Mouse (Mus musculus): ENCODE measurements around the gene Rnf227. TPM values are rescaled to one million over a fixed set of nuclear protein-coding genes. Genes with fewer than 3 reads are reported as not detected.
"Not testable (repeated sequence)": the region's sequence is repeated elsewhere in the genome, so short reads cannot be mapped to it uniquely, and the experiment has no call there.

Rnf227 gene
- polyA plus RNA-seq, 2 experiments: 0.66 to 0.74 TPM

- Histone ChIP-seq H3K27ac (no peak overlapping the region), H3K36me3 (replicated peaks; ENCODE audit: control insufficient read depth, insufficient read depth, low read depth) (no peaks in the 10 kb centered on the region; the same call in none of the 2 replicates), H3K4me1 (replicated peaks; ENCODE audit: control insufficient read depth in 2 of 2, insufficient read depth in 2 of 2, low read length in 1 of 2) (0 out of 4 replicates have a peak, but pooled peaks cover 0 to 2% of the 10 kb centered on the region in 2 experiments), H3K4me2 (ENCODE audit: low read depth) (no peak overlapping the region), H3K27me3 (ENCODE audit: control insufficient read depth, insufficient read depth, low read length) (no peaks in the 10 kb centered on the region), H3K4me3 (ENCODE audit: insufficient read depth in 1 of 2, low read depth in 2 of 2, low read length in 2 of 2) (no peak overlapping the region), H3K9me3 (ENCODE audit: control insufficient read depth, low read length) (no peaks in the 10 kb centered on the region), H3K9ac (replicated peaks) (no peak overlapping the region)
- 72% methylated on average over 7 of the region's 7 CpGs for WGBS (ENCODE audit: insufficient replicate concordance)
- no peak for DNase-seq (ENCODE audit: low read depth in 3 of 3, low spot score in 3 of 3)
- no peak for ATAC-seq (ENCODE audit: insufficient read depth)
- no peak for TF ChIP-seq EP300 (IDR thresholded peaks at IDR 0.05; ENCODE audit: low read depth)
- TF ChIP-seq CTCF (IDR thresholded peaks at IDR 0.05; ENCODE audit: low read depth): no peak
Observed at GRCm38 (mm10) chr11:69302817-69303216, 37.4 kb upstream of the Rnf227 start.

GRCm38 (mm10) chr11:69305291-69305690 is 35.0 kb upstream of the Rnf227 start:
- ATAC-seq (ENCODE audit: insufficient read depth): no peak
- WGBS (ENCODE audit: insufficient replicate concordance): 80% methylated on average over 9 of the region's 9 CpGs
- TF ChIP-seq EP300 (IDR thresholded peaks at IDR 0.05; ENCODE audit: low read depth): no peak
- no peak for TF ChIP-seq CTCF (IDR thresholded peaks at IDR 0.05; ENCODE audit: low read depth)
- no peak overlapping the region for H3K27ac ChIP-seq
- 0 out of 4 replicates have a peak, but pooled peaks cover 0 to 2% of the 10 kb centered on the region in 2 experiments for H3K4me1 ChIP-seq (replicated peaks; ENCODE audit: control insufficient read depth in 2 of 2, insufficient read depth in 2 of 2, low read length in 1 of 2)
- no peaks in the 10 kb centered on the region for H3K27me3 ChIP-seq (ENCODE audit: control insufficient read depth, insufficient read depth, low read length)
- no peak overlapping the region for H3K9ac ChIP-seq (replicated peaks)
- no peak overlapping the region for H3K4me2 ChIP-seq (ENCODE audit: low read depth)
- no peak for DNase-seq (ENCODE audit: low read depth in 3 of 3, low spot score in 3 of 3)
- no peaks in the 10 kb centered on the region for H3K9me3 ChIP-seq (ENCODE audit: control insufficient read depth, low read length)
- peaks cover 2% of the 10 kb centered on the region for H3K36me3 ChIP-seq (replicated peaks; ENCODE audit: control insufficient read depth, insufficient read depth, low read depth)
- no peak overlapping the region for H3K4me3 ChIP-seq (ENCODE audit: insufficient read depth in 1 of 2, low read depth in 2 of 2, low read length in 2 of 2)

GRCm38 (mm10) chr11:69306039-69306438 is 34.2 kb upstream of the Rnf227 start:
- 0 out of 4 replicates have a peak, but pooled peaks cover 0 to 2% of the 10 kb centered on the region in 2 experiments for H3K4me1 ChIP-seq (replicated peaks; ENCODE audit: control insufficient read depth in 2 of 2, insufficient read depth in 2 of 2, low read length in 1 of 2)
- no peak overlapping the region for H3K9ac ChIP-seq (replicated peaks)
- H3K36me3 ChIP-seq (replicated peaks; ENCODE audit: control insufficient read depth, insufficient read depth, low read depth): peaks cover 10% of the 10 kb centered on the region
- no peak overlapping the region for H3K27ac ChIP-seq
- no peak overlapping the region for H3K4me2 ChIP-seq (ENCODE audit: low read depth)
- no peak for ATAC-seq (ENCODE audit: insufficient read depth)
- TF ChIP-seq CTCF (IDR thresholded peaks at IDR 0.05; ENCODE audit: low read depth): no peak
- no peak for TF ChIP-seq EP300 (IDR thresholded peaks at IDR 0.05; ENCODE audit: low read depth)
- no peaks in the 10 kb centered on the region for H3K9me3 ChIP-seq (ENCODE audit: control insufficient read depth, low read length)
- H3K27me3 ChIP-seq (ENCODE audit: control insufficient read depth, insufficient read depth, low read length): no peaks in the 10 kb centered on the region
- WGBS (ENCODE audit: insufficient replicate concordance): 60% methylated on average over 2 of the region's 2 CpGs
- H3K4me3 ChIP-seq (ENCODE audit: insufficient read depth in 1 of 2, low read depth in 2 of 2, low read length in 2 of 2): no peak overlapping the region
- DNase-seq (ENCODE audit: low read depth in 3 of 3, low spot score in 3 of 3): no peak

GRCm38 (mm10) chr11:69311266-69311665 is 29.0 kb upstream of the Rnf227 start:
- WGBS (ENCODE audit: insufficient replicate concordance): 82% methylated on average over 7 of the region's 7 CpGs
- Histone ChIP-seq H3K4me1 (replicated peaks; ENCODE audit: control insufficient read depth in 2 of 2, insufficient read depth in 2 of 2, low read length in 1 of 2) (0 out of 4 replicates have a peak, but pooled peaks cover 0 to 1% of the 10 kb centered on the region in 2 experiments), H3K4me3 (ENCODE audit: insufficient read depth in 1 of 2, low read depth in 2 of 2, low read length in 2 of 2) (no peak overlapping the region), H3K27me3 (ENCODE audit: control insufficient read depth, insufficient read depth, low read length) (no peaks in the 10 kb centered on the region), H3K9ac (replicated peaks) (no peak overlapping the region), H3K9me3 (ENCODE audit: control insufficient read depth, low read length) (no peaks in the 10 kb centered on the region), H3K27ac (no peak overlapping the region), H3K36me3 (replicated peaks; ENCODE audit: control insufficient read depth, insufficient read depth, low read depth) (peaks cover 10% of the 10 kb centered on the region), H3K4me2 (ENCODE audit: low read depth) (no peak overlapping the region)
- TF ChIP-seq EP300 (IDR thresholded peaks at IDR 0.05; ENCODE audit: low read depth) (no peak), CTCF (IDR thresholded peaks at IDR 0.05; ENCODE audit: low read depth) (no peak)
- ATAC-seq (ENCODE audit: insufficient read depth) (no peak), DNase-seq (ENCODE audit: low read depth in 3 of 3, low spot score in 3 of 3) (no peak)

- H3K9ac ChIP-seq (replicated peaks): no peak overlapping the region
- H3K4me2 ChIP-seq (ENCODE audit: low read depth): no peak overlapping the region
- no peak overlapping the region for H3K27ac ChIP-seq
- no peak overlapping the region for H3K4me3 ChIP-seq (ENCODE audit: insufficient read depth in 1 of 2, low read depth in 2 of 2, low read length in 2 of 2)
- no peak for DNase-seq (ENCODE audit: low read depth in 3 of 3, low spot score in 3 of 3)
- no peak for ATAC-seq (ENCODE audit: insufficient read depth)
- 86% methylated on average over 6 of the region's 6 CpGs for WGBS (ENCODE audit: insufficient replicate concordance)
- no peaks in the 10 kb centered on the region; the same call in 1 of the 2 replicates for H3K36me3 ChIP-seq (replicated peaks; ENCODE audit: control insufficient read depth, insufficient read depth, low read depth)
- TF ChIP-seq EP300 (IDR thresholded peaks at IDR 0.05; ENCODE audit: low read depth) (no peak), CTCF (IDR thresholded peaks at IDR 0.05; ENCODE audit: low read depth) (no peak)
- no peaks in the 10 kb centered on the region for H3K9me3 ChIP-seq (ENCODE audit: control insufficient read depth, low read length)
- no peaks in the 10 kb centered on the region for H3K27me3 ChIP-seq (ENCODE audit: control insufficient read depth, insufficient read depth, low read length)
- H3K4me1 ChIP-seq (replicated peaks; ENCODE audit: control insufficient read depth in 2 of 2, insufficient read depth in 2 of 2, low read length in 1 of 2): no peaks in the 10 kb centered on the region
Observed at GRCm38 (mm10) chr11:69316361-69316760, 23.9 kb upstream of the Rnf227 start.

- not testable (repeated sequence) for H3K9ac ChIP-seq (replicated peaks); H3K4me1 ChIP-seq (replicated peaks; ENCODE audit: control insufficient read depth in 2 of 2, insufficient read depth in 2 of 2, low read length in 1 of 2); H3K4me3 ChIP-seq (ENCODE audit: insufficient read depth in 1 of 2, low read depth in 2 of 2, low read length in 2 of 2); H3K4me2 ChIP-seq (ENCODE audit: low read depth); DNase-seq (ENCODE audit: low read depth in 3 of 3, low spot score in 3 of 3); H3K36me3 ChIP-seq (replicated peaks; ENCODE audit: control insufficient read depth, insufficient read depth, low read depth); H3K27me3 ChIP-seq (ENCODE audit: control insufficient read depth, insufficient read depth, low read length); H3K9me3 ChIP-seq (ENCODE audit: control insufficient read depth, low read length); H3K27ac ChIP-seq; ATAC-seq (ENCODE audit: insufficient read depth)
- 78% methylated on average over 3 of the region's 3 CpGs for WGBS (ENCODE audit: insufficient replicate concordance)
Observed at GRCm38 (mm10) chr11:69318000-69318399, 22.3 kb upstream of the Rnf227 start.

Measured in liver, embryonic 14.5 days (tissue).